Mouse (Mus musculus) ES-CJ7 (cell line): ENCODE data around the gene Adamts2.

Source experiments
- DNase-seq: peaks from one replicate; pipeline ENCODE4 v3.0.0; 2011; ENCODE audit warnings: low read depth, low spot score

Gene Adamts2

GRCm38 (mm10) chr11:50733146-50733545, 131.3 kb downstream of the Adamts2 start:
- no peak for DNase-seq

DNA sequence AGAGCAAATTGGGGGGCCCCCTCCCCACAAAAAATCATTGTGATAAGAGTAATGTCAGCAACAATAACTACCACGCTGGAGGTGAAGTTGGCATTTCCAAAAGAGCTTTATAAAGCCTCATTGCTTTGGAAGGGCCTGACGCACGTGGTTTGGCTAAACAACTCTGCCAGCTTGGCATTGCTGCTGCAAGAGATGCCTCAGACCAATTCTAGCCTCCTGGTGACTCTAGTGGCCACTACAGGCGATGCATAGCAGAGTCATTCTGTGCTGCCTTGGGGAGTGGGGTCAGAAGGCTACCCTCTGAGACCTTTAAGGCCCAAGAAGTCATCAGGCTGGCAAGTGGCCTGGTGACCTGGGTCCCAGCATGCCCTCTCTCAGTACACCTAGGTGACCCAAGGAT, 132.2 kb downstream of the Adamts2 start:
- no peak for DNase-seq

GRCm38 (mm10) chr11:50736548-50736947, 134.7 kb downstream of the Adamts2 start:
- no peak for DNase-seq

GRCm38 (mm10) chr11:50738436-50738835, 136.6 kb downstream of the Adamts2 start:
- DNase-seq: no peak

DNA sequence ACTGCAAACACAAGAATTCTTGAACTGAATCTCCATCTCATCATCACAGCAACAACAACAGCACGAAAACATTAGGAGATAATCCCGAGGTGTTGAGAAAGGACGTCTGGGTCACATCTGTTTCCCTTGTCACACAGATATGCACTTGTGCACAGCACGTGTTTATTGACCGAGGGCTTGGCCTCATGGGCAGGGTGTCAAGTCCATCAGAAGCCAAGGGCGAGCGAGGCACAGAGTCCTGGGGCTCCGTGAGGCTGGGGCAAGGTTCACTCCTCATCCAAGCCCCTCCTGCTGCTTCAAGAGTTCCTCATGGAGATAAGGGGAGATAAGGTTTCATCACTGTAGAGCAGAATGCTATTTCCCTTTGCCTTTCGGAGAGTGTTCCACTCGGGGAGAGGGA, 137.6 kb downstream of the Adamts2 start:
- no peak for DNase-seq

DNA sequence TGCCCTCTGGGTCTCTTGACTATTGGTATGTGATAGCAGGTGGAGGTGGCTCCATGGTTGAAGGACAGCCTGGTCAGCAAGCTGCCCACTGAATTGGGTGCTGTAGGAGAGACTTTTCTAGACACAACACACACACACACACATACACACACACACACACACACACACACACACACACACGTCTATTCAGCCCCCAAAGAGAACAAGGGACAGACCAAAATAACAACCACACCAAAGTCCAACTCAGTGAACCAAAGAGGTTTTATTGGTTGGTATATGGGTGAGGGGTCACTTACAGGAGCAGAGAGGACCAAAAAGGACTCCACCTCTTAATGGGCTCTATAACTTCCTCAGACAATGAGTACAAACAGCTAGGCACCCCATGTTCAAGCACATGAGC, 140.3 kb downstream of the Adamts2 start:
- no peak for DNase-seq

GRCm38 (mm10) chr11:50744971-50745370, 143.1 kb downstream of the Adamts2 start:
- DNase-seq: no peak

- DNase-seq: no peak
Measured at GRCm38 (mm10) chr11:50746508-50746907, 144.6 kb downstream of the Adamts2 start.

DNA sequence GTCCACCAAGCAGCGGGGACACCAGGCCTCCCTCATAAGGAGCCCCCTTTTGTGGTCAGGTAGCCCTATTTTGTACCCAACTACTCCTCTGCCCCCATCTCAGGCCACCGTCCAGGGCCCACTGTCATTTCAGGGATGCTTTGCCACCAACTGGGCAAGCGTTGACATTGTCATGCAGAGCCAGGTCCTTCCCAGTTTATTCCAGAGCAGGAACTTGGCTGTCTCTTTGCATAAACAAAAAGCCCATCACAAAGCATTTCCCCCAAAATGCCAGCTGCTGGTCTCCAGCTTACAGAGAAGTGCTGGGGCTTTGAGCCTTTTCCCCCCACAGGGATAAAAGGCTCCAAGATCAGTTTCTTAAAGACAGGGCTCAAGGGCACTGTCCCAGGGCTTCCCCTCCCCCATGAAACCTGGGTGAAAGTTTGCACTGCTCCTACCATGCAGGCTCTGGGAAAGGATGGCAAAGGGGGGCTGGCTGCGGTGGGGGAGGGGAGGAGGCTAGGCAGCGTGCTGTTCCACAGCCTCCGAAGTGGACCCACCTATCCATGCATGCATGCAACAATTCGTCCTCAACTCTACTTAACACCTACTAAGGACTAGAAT, 149.2 kb downstream of the Adamts2 start:
- DNase-seq: peak; percentile 27

DNA sequence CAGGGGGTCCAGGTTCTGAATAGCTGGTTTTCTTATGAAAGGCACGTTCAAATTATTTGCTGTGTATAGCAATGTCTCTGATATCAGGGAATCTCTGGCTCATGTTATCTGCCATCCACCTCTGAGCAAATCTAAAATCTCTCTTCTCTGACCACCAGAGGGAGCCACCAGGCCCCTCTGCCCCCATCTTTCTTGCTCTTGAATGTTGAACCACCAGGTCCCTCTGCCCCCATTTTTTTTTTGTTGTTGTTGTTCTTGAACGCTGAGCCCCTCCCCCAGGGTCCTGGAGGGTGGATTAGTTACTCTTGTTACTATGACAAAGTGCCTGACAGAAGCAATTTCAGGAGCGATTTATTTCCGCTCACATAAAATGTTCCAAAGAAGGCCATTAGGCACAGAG, 155.9 kb downstream of the Adamts2 start:
- peak; percentile 79 for DNase-seq

- no peak for DNase-seq
Measured at GRCm38 (mm10) chr11:50766461-50766860, 164.6 kb downstream of the Adamts2 start.

- DNase-seq: peak; percentile 60
Measured at GRCm38 (mm10) chr11:50767039-50767438, 165.2 kb downstream of the Adamts2 start.

DNA sequence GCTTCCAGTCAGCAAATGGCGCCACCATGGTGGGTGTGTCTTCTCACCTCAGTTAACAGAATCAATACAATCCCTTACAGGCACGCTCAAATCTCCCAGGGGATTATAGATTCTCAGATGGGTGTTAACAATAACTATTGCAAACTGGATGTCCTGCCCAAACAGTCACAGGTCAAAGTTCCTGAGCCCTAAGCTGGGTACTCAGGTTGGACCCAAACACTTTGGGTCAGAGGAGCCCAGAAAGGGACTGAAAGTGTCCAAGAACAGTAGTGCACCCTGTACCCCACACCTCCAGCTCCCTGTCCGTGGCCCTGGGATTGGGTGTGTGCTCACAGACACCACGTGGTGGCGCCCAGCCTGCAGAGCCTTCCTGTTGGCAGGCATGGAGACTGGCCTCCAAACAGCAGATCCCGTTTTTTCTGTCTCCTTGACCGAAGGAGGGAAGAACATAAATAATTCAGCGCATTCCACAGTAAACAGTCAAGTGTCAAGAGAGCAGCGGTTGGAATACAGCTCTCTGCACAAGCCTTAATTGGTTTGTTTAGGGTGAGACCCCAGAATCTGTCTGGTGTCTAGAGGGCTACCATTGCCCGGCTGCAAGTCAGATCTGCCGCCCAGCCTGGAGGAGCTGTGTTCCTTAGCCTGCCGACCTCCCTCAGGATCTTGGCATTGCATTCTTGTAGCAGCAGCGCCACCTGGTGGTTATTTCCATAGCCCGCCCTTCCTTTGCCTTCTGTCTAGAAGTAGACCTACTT, 167.3 kb downstream of the Adamts2 start:
- DNase-seq: peak; percentile 95

DNA sequence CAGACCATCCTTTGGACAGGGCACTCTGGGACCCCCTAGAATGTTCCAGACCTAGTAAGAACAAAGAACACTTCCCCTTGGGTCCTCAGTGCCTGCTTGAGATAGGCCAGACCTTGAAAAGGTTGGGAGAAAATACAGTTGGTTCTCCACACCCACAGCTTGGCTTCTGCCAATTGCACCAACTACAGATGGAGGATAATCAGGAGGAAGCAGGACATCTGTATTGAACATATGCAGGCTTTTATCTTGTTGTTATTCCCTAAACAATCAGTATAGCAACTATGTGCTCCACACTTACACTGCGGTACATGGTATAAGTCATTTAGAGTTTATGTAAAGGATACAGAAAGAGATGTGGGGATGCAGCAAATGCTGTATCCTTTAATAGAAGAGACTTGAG, 169.1 kb downstream of the Adamts2 start:
- no peak for DNase-seq

DNA sequence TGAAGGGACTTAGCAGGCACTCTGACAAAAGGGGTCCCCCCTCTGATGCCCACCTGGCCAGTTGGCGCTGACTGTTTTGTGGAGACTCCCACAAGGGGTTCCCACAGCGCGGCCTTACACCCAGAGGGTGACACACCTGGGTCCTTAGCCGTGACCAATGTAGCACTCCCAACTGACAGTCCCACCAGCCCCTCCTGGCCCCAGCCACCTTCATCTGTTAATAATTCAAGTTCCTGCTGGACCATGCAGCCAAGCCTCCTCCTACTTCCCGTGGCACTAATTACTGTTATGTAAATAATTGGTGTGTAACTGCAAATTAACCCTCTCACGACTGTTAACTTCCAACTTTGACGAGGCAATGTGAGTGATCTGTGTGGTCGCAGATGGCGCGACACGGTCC, 195.8 kb downstream of the Adamts2 start:
- DNase-seq: no peak

- DNase-seq: no peak
Measured at GRCm38 (mm10) chr11:50798836-50799235, 197.0 kb downstream of the Adamts2 start.

DNA sequence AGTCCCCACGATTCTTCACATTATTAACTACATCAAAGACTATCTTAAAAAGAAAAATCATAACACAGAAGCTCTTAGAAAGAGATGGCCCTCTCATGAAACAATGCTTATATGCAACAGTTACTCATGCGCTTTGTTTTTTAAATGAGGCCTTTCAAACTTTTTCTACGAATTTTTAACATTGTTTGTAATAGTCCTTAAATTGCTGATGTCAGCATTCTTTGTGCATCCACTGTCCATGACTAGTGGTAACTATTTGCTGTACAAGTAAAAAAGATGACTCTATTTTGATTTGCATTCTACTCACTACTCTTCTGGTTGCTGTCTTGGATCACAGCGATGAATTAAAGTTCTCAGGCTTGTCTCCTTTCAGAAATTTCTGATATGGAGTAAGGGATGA, 212.3 kb downstream of the Adamts2 start:
- DNase-seq: no peak

DNA sequence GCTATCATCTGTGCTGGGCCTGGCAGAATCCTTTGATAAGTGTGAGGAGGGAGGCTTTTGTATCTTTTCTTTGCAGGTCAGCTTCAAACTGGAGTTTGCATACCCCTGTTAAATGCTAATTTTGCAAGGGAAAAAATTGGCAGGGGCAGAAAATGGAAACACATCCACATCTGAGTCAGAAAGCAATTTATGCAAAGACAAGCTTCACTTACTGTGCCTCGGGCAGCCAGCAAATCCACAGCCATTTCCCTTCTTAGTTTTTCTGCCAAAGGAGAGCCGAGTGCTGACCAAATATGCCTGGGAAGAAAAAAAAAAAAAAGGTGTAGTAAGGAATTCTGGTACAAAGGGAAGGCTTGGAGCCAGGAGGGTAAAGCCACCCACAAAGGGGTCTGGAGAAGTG, 224.3 kb downstream of the Adamts2 start:
- no peak for DNase-seq

DNA sequence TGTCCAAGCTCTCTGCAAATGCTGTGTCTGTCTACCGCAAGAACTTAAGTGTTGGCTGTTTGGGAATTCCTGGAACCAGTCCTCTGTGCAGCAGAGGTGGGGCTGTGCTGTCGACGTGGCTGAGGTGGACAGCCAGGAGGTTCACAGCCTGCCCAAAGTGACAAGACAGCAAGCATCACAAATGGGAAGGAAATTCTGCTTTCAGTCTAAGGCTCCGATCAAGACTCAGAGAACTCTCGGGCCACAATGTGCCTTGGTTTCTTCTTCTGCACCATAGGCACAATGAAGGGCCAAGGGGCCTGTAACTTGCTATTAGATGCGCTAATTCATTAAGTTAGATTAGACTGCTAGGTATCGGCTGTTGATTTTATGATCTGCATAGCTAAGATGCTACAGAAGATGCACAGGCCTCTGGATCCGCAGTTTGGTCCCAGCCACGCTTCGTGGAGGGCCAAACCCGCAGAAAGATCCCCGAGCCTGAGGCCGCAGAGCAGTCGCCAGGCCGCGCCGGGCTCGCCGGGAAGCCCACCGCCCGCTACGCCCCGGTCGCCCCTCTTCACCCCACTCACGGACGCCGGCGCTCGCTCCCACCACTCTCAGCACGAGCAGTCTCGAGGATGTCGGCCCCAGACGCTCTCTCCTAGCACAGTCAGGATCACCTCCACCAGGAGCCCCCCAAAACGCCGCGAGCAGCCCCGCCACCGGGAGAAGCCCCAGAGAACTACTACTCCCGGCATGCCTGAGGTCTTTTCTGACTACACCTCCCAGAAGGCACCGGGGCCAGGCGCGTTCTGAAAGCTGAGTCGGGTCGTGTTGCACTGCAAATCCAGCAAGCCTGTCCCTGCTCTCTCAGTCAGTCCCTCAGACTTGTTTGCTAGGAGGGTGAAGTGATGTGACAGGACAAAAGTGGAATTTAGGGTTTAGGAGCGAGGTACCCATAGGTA, 225.4 kb downstream of the Adamts2 start, which contains the start of gene Zfp354c:
TSS of gene Zfp354c (minus strand) at position 715 of the 944 bp plus-strand sequence.
- DNase-seq: peak; percentile 84

DNA sequence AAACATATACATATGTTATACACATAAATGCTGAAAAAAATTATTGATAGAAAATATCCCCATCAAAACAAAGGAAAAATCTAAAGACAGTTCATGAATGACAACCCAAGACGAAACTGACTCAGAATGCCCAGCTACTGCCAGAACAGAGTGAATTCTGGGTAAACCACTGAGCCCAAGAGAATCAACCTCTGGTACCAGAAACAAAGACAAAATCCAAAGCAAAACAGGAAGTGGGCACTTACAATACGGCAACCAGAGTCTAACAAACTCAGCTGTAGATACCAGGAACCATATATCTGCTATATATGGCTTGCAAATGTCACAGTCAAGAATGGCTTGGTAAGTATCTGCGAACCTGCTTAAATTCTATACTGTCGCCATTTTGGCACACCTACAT, 233.8 kb downstream of the Adamts2 start:
- DNase-seq: no peak

GRCm38 (mm10) chr11:50841023-50841735, 239.3 kb downstream of the Adamts2 start, which contains the start of gene Zfp879:
Gene Zfp879, minus strand, starts transcription at chr11:50841552.
- DNase-seq: peak; percentile 94
